Mouse (Mus musculus) ES-E14 (cell line): Measurements from ENCODE around the gene Olfr774. TPM values are rescaled to one million over a fixed set of nuclear protein-coding genes. Genes with fewer than 3 reads are reported as not detected.
"Not testable (repeated sequence)": the region's sequence is repeated elsewhere in the genome, so short reads cannot be mapped to it uniquely, and the experiment has no call there.

Experiments
- DNase-seq: peaks from one replicate; pipeline ENCODE4 v3.0.0-alpha.2; 2013; ENCODE audit warnings: low read depth, low spot score
- H3K27ac ChIP-seq: 2 replicates; pipeline ENCODE4 v1.5.1; 2012; ENCODE audit warnings: low read depth, mild to moderate bottlenecking, low read length, moderate library complexity, mixed read lengths; ENCODE audit not compliant: poor library complexity, insufficient read depth, severe bottlenecking
- H3K36me3 ChIP-seq: 2 replicates; pipeline ENCODE4 v1.6.1; 2012; ENCODE audit warnings: mild to moderate bottlenecking, low read length, moderate library complexity, mixed read lengths; ENCODE audit not compliant: control insufficient read depth, poor library complexity, insufficient read depth, severe bottlenecking
- H3K4me1 ChIP-seq, 2 experiments: fragments of 150-350 bp in 1 of 2; sonication (generic) in 1 of 2; 2 replicates each; pipeline ENCODE4 v1.6.1; 2012; ENCODE audit warnings: low read length in 2 of 2, mild to moderate bottlenecking in 1 of 2, mixed read lengths in 1 of 2; ENCODE audit not compliant: control insufficient read depth in 2 of 2, insufficient read depth in 2 of 2, poor library complexity in 1 of 2
- H3K4me3 ChIP-seq, 2 experiments: fragments of 150-350 bp in 1 of 2; sonication (generic) in 1 of 2; 2 replicates each; pipeline ENCODE4 v1.5.1; 2012; ENCODE audit warnings: low read length in 2 of 2, low read depth in 1 of 2, mild to moderate bottlenecking in 1 of 2, mixed read lengths in 1 of 2; ENCODE audit not compliant: insufficient read depth in 1 of 2, poor library complexity in 1 of 2, severe bottlenecking in 1 of 2
- H3K9ac ChIP-seq: 2 replicates; pipeline ENCODE4 v1.6.1; 2012; ENCODE audit warnings: low read depth, mild to moderate bottlenecking, low read length, mixed read lengths; ENCODE audit not compliant: poor library complexity, insufficient read depth, severe bottlenecking
- H3K9me3 ChIP-seq: fragments of 150-350 bp; sonication (generic); 2 replicates; pipeline ENCODE4 v1.6.1; 2012; ENCODE audit warnings: low read depth, mild to moderate bottlenecking, low read length; ENCODE audit not compliant: control insufficient read depth, insufficient read depth
- CHD2 ChIP-seq: IDR thresholded peaks from 2 replicates; pipeline ENCODE4 v1.6.1; 2014; ENCODE audit warnings: mild to moderate bottlenecking, low read depth, low read length, inconsistent platforms
- HCFC1 ChIP-seq: IDR thresholded peaks from 2 replicates; pipeline ENCODE4 v1.6.1; 2012; ENCODE audit warnings: low read length, inconsistent platforms, borderline replicate concordance; ENCODE audit not compliant: insufficient read depth
- MAFK ChIP-seq: IDR thresholded peaks from 2 replicates; pipeline ENCODE4 v1.6.1; 2014; ENCODE audit warnings: mild to moderate bottlenecking, low read depth, low read length, inconsistent platforms; ENCODE audit not compliant: insufficient read depth
- ZC3H11A ChIP-seq: IDR thresholded peaks from 2 replicates; pipeline ENCODE4 v1.6.1; 2012; ENCODE audit warnings: low read depth, mild to moderate bottlenecking, inconsistent platforms, low read length, borderline replicate concordance
- ZNF384 ChIP-seq: IDR thresholded peaks from 2 replicates; pipeline ENCODE4 v1.6.1; 2012; ENCODE audit warnings: low read depth, low read length, inconsistent platforms
- in situ Hi-C, 2 experiments: fragments of 600-800 bp; cut with MboI; formaldehyde crosslinking; loops; one replicate each; pipeline ENCODE4 v1.15.1; 2025; ENCODE audit warnings: low sequenced_read_pairs in 2 of 2, inconsistent platforms in 1 of 2; ENCODE audit not compliant: unreplicated experiment in 2 of 2
- total RNA-seq: library from RNA; depleted of rRNA; stranded (reverse); fragments of 300-350 nt; gene quantifications from 2 replicates; pipeline ENCODE4 v1.2.3, GENCODE M21; 2012; rRNA removed

The Olfr774 gene
- not detected in 2 replicates for total RNA-seq

GRCm38 (mm10) chr10:129235904-129236303 lies at the start of gene Olfr774:
Gene Olfr774 (plus strand): TSS chr10:129236204.
- no peak within 1 kb of the TSS for H3K4me3 ChIP-seq
- no peak for DNase-seq
- H3K27ac ChIP-seq, result no peak within 1 kb of the TSS
- H3K9ac ChIP-seq, result no peak within 1 kb of the TSS
- no peaks in the 10 kb centered on the region for H3K36me3 ChIP-seq
- in situ Hi-C loops, result no loop called here
- no peak for TF ChIP-seq ZC3H11A
- TF ChIP-seq CHD2, result no peak
- no peak for TF ChIP-seq HCFC1
- no peak for TF ChIP-seq MAFK
- TF ChIP-seq ZNF384, result no peak
- no peaks in the 10 kb centered on the region for H3K4me1 ChIP-seq
- H3K9me3 ChIP-seq, result no peaks in the 10 kb centered on the region

GRCm38 (mm10) chr10:129187319-129187718 lies 48.7 kb upstream of the Olfr774 start, which contains the start of gene Olfr773:
Gene Olfr773 (minus strand): TSS chr10:129187419.
- H3K27ac ChIP-seq, H3K36me3 ChIP-seq, H3K4me3 ChIP-seq, H3K9ac ChIP-seq, in situ Hi-C loops, H3K4me1 ChIP-seq, DNase-seq, H3K9me3 ChIP-seq: not testable (repeated sequence)

- Histone ChIP-seq H3K4me3 (no peak overlapping the region), H3K9ac (no peak overlapping the region), H3K4me1 (no peaks in the 10 kb centered on the region), H3K9me3 (no peaks in the 10 kb centered on the region), H3K36me3 (no peaks in the 10 kb centered on the region), H3K27ac (no peak overlapping the region)
- TF ChIP-seq ZNF384 (no peak), ZC3H11A (no peak), CHD2 (no peak), HCFC1 (no peak), MAFK (no peak)
- no peak for DNase-seq
- in situ Hi-C loops, result no loop called here
Measured at GRCm38 (mm10) chr10:129230737-129231136, 5.3 kb upstream of the Olfr774 start.

GRCm38 (mm10) chr10:129248112-129248511 lies 12.1 kb downstream of the Olfr774 start, which contains the start of gene Olfr775:
Gene Olfr775 (plus strand): TSS chr10:129248412.
- in situ Hi-C loops, result no loop called here
- DNase-seq, result no peak
- TF ChIP-seq HCFC1 (no peak), ZC3H11A (no peak), CHD2 (no peak), ZNF384 (no peak), MAFK (no peak)
- Histone ChIP-seq H3K27ac (no peak within 1 kb of the TSS), H3K4me1 (no peaks in the 10 kb centered on the region), H3K36me3 (no peaks in the 10 kb centered on the region), H3K9me3 (no peaks in the 10 kb centered on the region), H3K4me3 (no peak within 1 kb of the TSS), H3K9ac (no peak within 1 kb of the TSS)

- in situ Hi-C loops, result no loop called here
- TF ChIP-seq ZNF384, result no peak
- no peak for TF ChIP-seq ZC3H11A
- TF ChIP-seq CHD2, result no peak
- TF ChIP-seq MAFK, result no peak
- no peak for TF ChIP-seq HCFC1
Measured at GRCm38 (mm10) chr10:129258827-129259226, 22.8 kb downstream of the Olfr774 start, which contains the start of gene Olfr776. Gene Olfr776 (plus strand): TSS chr10:129259127.

More at GRCm38 (mm10) chr10:129258827-129259226, 22.8 kb downstream of the Olfr774 start, which contains the start of gene Olfr776:
- no peak within 1 kb of the TSS for H3K9ac ChIP-seq
- no peak for DNase-seq
- H3K27ac ChIP-seq, result no peak within 1 kb of the TSS
- H3K4me1 ChIP-seq, result no peaks in the 10 kb centered on the region
- H3K4me3 ChIP-seq, result no peak within 1 kb of the TSS
- H3K9me3 ChIP-seq, result no peaks in the 10 kb centered on the region
- H3K36me3 ChIP-seq, result no peaks in the 10 kb centered on the region
